Mouse (Mus musculus) 3134 (cell line): ENCODE data around the gene Grasp.

Source experiments
- DNase-seq: peaks from one replicate; pipeline ENCODE4 v3.0.0-alpha.2; 2011; ENCODE audit warnings: low spot score; ENCODE audit not compliant: insufficient read length; ENCODE audit errors: extremely low read depth

Grasp gene

GRCm38 (mm10) chr15:101224006-101224906 lies at the start of gene Grasp:
Gene Grasp (plus strand): TSS chr15:101224188.
- DNase-seq = peak; percentile 84

GRCm38 (mm10) chr15:101174294-101175130 lies 49.5 kb upstream of the Grasp start:
- DNase-seq = no peak

GRCm38 (mm10) chr15:101175131-101175460 lies 48.9 kb upstream of the Grasp start:
- no peak for DNase-seq

- DNase-seq = no peak
Observed at GRCm38 (mm10) chr15:101175613-101176283, 48.2 kb upstream of the Grasp start.

- DNase-seq = no peak
Observed at GRCm38 (mm10) chr15:101176284-101176680, 47.7 kb upstream of the Grasp start.

GRCm38 (mm10) chr15:101176795-101177691 lies 46.9 kb upstream of the Grasp start:
- DNase-seq = no peak

- no peak for DNase-seq
Observed at GRCm38 (mm10) chr15:101180363-101181105, 43.5 kb upstream of the Grasp start.

- DNase-seq = no peak
Observed at GRCm38 (mm10) chr15:101181106-101181466, 42.9 kb upstream of the Grasp start.

- DNase-seq = no peak
Observed at GRCm38 (mm10) chr15:101181500-101181899, 42.5 kb upstream of the Grasp start.

GRCm38 (mm10) chr15:101182676-101183075 lies 41.3 kb upstream of the Grasp start:
- no peak for DNase-seq

- DNase-seq = no peak
Observed at GRCm38 (mm10) chr15:101184300-101184699, 39.7 kb upstream of the Grasp start.

- DNase-seq = no peak
Observed at GRCm38 (mm10) chr15:101185549-101185948, 38.4 kb upstream of the Grasp start.

GRCm38 (mm10) chr15:101187907-101188306 lies 36.1 kb upstream of the Grasp start:
- DNase-seq = no peak

- no peak for DNase-seq
Observed at GRCm38 (mm10) chr15:101189981-101190761, 33.8 kb upstream of the Grasp start.

GRCm38 (mm10) chr15:101190762-101191150 lies 33.2 kb upstream of the Grasp start:
- DNase-seq = no peak

GRCm38 (mm10) chr15:101191459-101192259 lies 32.3 kb upstream of the Grasp start:
- peak; percentile 65 for DNase-seq

- DNase-seq = no peak
Observed at GRCm38 (mm10) chr15:101192260-101192640, 31.7 kb upstream of the Grasp start.

- DNase-seq = no peak
Observed at GRCm38 (mm10) chr15:101192651-101193050, 31.3 kb upstream of the Grasp start.
